Mouse (Mus musculus) neural tube, embryonic 15.5 days (tissue): ENCODE measurements around the gene Zcchc2. TPM values are rescaled to one million over a fixed set of nuclear protein-coding genes. Genes with fewer than 3 reads are reported as not detected.

ENCODE experiments used
- ATAC-seq: fragments of 200-750 bp; cut with Nextera tagmentation; 2 replicates; pipeline ENCODE4 v1.8.0; 2017; ENCODE audit warnings: mild to moderate bottlenecking, moderate TSS enrichment, moderate library complexity; ENCODE audit not compliant: low FRiP score
- H3K27ac ChIP-seq: fragments of 300-500 bp; sonication (generic); replicated peaks from 2 replicates; pipeline ENCODE4 v1.5.1; 2015; ENCODE audit warnings: mild to moderate bottlenecking, inconsistent platforms
- H3K27me3 ChIP-seq: fragments of 300-500 bp; sonication (generic); replicated peaks from 2 replicates; pipeline ENCODE4 v1.6.1; 2015; ENCODE audit warnings: inconsistent platforms
- H3K36me3 ChIP-seq: fragments of 300-500 bp; sonication (generic); 2 replicates; pipeline ENCODE4 v1.6.1; 2015; ENCODE audit warnings: inconsistent platforms
- H3K4me1 ChIP-seq: fragments of 300-500 bp; sonication (generic); 2 replicates; pipeline ENCODE4 v1.6.1; 2015; ENCODE audit warnings: inconsistent platforms
- H3K4me2 ChIP-seq: fragments of 300-500 bp; sonication (generic); 2 replicates; pipeline ENCODE4 v1.6.1; 2015; ENCODE audit warnings: inconsistent platforms, mild to moderate bottlenecking, moderate library complexity
- H3K4me3 ChIP-seq: fragments of 300-500 bp; sonication (generic); replicated peaks from 2 replicates; pipeline ENCODE4 v1.5.1; 2015; ENCODE audit warnings: mild to moderate bottlenecking, inconsistent platforms
- H3K9ac ChIP-seq: fragments of 300-500 bp; sonication (generic); replicated peaks from 2 replicates; pipeline ENCODE4 v1.6.1; 2015; ENCODE audit warnings: mild to moderate bottlenecking, inconsistent platforms
- H3K9me3 ChIP-seq: fragments of 300-500 bp; sonication (generic); replicated peaks from 2 replicates; pipeline ENCODE4 v1.6.1; 2016; ENCODE audit warnings: inconsistent platforms
- WGBS: fragments of 180-500 bp; shearing (Covaris S2); methylation state at CpG from one replicate; pipeline ENCODE4 v1.1.7; 2015; ENCODE audit warnings: mixed read lengths; 5-methylcytosine and 5-hydroxymethylcytosine counted together
- polyA plus RNA-seq: library from polyadenylated mRNA; unstranded; fragments of >200 nt; fragmentation: Nextera tagmentation; extraction: Ambion mirVana; gene quantifications from 2 replicates; pipeline ENCODE4 v1.2.1, GENCODE M21; 2015

The Zcchc2 gene
- polyA plus RNA-seq, 1 experiment from 2014 or later = 2.4 TPM

DNA sequence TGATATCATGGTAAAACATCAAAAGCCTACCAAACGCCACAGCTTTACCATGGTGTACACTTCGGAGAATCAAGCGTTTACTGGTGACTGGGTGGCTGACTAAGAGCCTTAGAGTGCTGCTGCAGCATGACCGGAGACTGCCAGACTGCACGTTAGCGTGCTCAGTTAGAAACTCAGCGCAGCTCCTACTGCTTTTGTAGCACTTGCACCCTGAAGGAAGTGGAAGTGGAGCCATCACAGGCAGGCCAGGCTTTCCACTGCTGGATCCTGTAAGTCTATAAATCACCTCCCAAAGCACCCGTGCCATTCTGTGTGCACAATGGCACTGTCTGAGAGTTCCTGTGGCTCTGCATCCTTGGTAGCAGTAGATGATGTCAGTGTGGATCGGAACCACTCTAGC, 52.0 kb downstream of the Zcchc2 start:
- 83% methylated on average over 9 of the region's 9 CpGs for WGBS
- Histone ChIP-seq H3K4me3 (no peak overlapping the region), H3K4me2 (no peak overlapping the region), H3K9me3 (no peaks in the 10 kb centered on the region), H3K9ac (no peak overlapping the region), H3K27ac (no peak overlapping the region), H3K27me3 (no peaks in the 10 kb centered on the region), H3K36me3 (no peaks in the 10 kb centered on the region), H3K4me1 (0 out of 2 replicates have a peak, but pooled peaks cover 12% of the 10 kb centered on the region)
- ATAC-seq = no peak

DNA sequence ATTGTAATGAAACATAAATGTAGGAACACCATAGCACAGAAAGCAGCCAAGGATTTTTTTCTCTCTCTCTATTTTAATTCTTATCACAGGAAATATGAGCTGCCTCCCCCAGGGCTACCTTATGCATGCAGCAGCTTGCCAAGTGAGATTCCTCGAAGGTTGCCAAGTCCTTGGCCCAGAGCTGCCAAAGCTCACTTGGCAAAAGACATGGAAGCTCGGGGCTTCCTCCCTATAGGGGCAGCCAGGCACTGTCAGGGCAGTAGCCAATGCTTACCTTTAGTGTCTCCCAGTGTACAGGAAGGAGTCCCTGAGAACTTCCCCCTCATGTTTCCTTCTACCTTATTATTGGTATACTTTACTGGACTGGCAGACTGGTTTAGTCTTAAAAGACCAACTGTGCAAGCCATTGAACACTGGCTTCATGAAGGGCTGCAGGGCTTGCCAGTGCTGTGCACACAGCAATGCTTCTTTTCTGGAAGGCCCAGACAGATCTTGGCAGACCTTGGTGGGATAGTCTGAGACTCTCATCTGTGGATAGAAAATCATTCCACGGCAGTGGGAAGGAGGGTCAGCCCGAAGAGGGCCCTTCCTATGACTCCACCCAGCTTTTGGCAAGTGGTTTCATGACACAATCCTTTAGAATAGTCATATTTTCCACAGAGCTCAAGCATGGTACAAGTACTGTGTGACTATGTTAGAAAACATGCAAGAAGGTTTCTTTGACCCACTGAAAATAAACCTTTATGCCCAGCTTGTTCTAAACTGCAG, 53.0 kb downstream of the Zcchc2 start:
- Histone ChIP-seq H3K4me2 (no peak overlapping the region), H3K9ac (no peak overlapping the region), H3K27me3 (no peaks in the 10 kb centered on the region), H3K36me3 (no peaks in the 10 kb centered on the region), H3K27ac (no peak overlapping the region), H3K4me3 (no peak overlapping the region), H3K9me3 (no peaks in the 10 kb centered on the region), H3K4me1 (0 out of 2 replicates have a peak, but pooled peaks cover 12% of the 10 kb centered on the region)
- no peak for ATAC-seq
- WGBS = 75% methylated on average over 4 of the region's 4 CpGs

DNA sequence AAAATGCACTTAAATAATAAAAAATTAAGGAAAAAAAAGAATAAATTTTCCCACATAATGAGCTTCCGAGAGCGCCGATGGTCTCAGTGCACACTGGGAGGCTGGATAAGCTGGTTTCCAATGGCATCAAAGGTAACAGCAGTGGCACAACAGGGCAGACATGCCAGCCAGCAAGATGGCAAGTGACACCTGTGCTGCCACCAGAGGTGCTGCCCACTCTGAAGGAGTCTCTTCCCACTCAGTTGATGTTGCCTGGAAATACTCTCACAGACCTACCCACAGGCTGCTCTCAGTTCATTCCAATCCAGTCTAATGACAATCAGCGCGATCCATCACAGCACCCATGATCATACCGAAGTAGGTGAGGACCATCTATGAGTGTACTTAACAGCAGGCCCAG, 58.8 kb downstream of the Zcchc2 start:
- no peak for ATAC-seq
- H3K9me3 ChIP-seq = no peaks in the 10 kb centered on the region
- WGBS = 96% methylated on average over 6 of the region's 6 CpGs
- H3K9ac ChIP-seq = no peak overlapping the region
- H3K27ac ChIP-seq = no peak overlapping the region
- no peaks in the 10 kb centered on the region for H3K27me3 ChIP-seq
- H3K36me3 ChIP-seq = no peaks in the 10 kb centered on the region
- no peaks in the 10 kb centered on the region for H3K4me1 ChIP-seq
- H3K4me2 ChIP-seq = no peak overlapping the region
- no peak overlapping the region for H3K4me3 ChIP-seq

DNA sequence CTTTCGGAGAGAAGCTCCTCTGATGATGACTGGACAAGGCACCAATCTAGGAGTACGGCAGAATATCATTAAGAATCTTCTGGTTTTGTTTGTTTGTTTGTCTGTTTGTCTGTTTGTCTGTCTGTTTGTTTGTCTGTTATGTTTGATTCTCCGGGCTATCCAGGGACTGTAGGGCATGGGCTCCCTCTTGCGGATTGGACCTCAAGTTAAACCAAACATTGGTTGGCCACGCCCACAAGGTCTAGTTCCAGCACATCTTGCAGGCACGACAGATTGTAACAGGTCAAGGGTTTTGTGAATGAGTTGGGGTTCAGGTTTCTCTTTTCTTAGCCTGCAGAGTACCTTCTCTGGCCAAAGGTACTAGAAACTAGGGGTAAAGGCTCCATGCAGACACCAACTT, 64.8 kb downstream of the Zcchc2 start:
- 80% methylated on average over 6 of the region's 6 CpGs for WGBS
- no peaks in the 10 kb centered on the region for H3K27me3 ChIP-seq
- H3K36me3 ChIP-seq = no peaks in the 10 kb centered on the region

DNA sequence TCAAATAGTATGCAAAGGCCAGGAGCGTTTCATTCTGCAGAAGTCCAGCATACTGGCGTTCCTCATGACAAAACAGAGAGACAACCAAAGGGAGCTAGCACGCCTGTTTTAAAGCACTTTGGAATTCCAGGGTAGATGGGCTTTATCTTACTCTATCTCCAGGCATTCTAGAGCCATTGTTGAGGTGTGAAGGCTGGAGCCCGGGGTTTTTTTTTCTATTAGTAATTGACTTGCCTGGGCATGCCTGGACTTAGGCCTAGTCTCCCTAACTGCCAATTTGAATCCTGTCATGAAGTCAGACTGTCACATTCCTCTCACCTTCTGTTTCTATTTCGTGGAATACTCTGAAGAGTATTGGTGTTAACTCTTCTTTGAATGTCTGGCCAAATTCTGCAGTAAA, 68.1 kb downstream of the Zcchc2 start:
- Histone ChIP-seq H3K4me2 (no peak overlapping the region), H3K4me1 (no peaks in the 10 kb centered on the region), H3K27ac (no peak overlapping the region), H3K27me3 (no peaks in the 10 kb centered on the region), H3K36me3 (no peaks in the 10 kb centered on the region), H3K4me3 (no peak overlapping the region), H3K9ac (no peak overlapping the region), H3K9me3 (no peaks in the 10 kb centered on the region)
- ATAC-seq = no peak
- WGBS = 84% methylated on average over 5 of the region's 5 CpGs

More for the DNA sequence above, 64.8 kb downstream of the Zcchc2 start:
- Histone ChIP-seq H3K4me3 (no peak overlapping the region), H3K4me1 (no peaks in the 10 kb centered on the region), H3K4me2 (no peak overlapping the region), H3K9me3 (no peaks in the 10 kb centered on the region), H3K9ac (no peak overlapping the region), H3K27ac (no peak overlapping the region)
- no peak for ATAC-seq

DNA sequence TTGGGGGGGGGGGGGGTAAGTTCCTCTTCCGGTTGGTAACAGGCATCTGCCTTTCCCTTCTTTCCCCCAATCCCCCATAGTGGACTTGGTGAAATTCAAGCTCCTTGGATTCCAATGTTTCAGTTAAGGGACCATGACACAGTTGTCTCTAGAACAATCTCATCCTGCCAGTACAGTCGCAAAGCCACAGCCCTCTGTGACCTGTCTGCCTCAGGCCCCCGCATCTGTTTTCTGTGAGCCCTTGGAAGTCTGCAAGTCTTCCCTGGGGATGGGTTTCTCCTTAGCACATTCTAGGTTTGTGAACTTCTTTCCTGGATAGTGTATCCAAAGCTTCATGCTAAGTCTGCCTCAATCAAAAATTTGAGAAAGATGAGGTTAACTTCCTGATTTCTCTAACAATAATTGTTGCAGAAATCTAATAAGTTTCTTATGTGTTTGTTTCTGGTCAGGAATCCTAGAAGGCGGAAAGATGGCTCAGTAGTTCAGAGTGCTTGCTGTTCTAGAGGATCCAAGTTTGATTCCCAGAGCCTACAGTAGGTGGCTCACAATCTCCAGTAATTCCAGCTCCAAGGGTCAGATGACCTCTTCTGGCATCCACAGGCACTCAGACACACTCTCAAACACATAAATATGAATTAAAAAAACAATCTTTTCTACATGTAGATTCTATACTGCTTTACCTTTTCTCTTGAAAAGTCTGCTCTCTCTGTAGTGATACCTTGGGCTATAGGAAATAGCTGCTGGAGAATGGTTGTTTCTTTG, 69.5 kb downstream of the Zcchc2 start:
- Histone ChIP-seq H3K36me3 (no peaks in the 10 kb centered on the region), H3K27me3 (no peaks in the 10 kb centered on the region), H3K4me1 (no peaks in the 10 kb centered on the region), H3K4me2 (no peak overlapping the region), H3K9me3 (no peaks in the 10 kb centered on the region), H3K4me3 (no peak overlapping the region), H3K9ac (no peak overlapping the region), H3K27ac (no peak overlapping the region)
- 92% methylated on average over 4 of the region's 4 CpGs for WGBS
- ATAC-seq = no peak

DNA sequence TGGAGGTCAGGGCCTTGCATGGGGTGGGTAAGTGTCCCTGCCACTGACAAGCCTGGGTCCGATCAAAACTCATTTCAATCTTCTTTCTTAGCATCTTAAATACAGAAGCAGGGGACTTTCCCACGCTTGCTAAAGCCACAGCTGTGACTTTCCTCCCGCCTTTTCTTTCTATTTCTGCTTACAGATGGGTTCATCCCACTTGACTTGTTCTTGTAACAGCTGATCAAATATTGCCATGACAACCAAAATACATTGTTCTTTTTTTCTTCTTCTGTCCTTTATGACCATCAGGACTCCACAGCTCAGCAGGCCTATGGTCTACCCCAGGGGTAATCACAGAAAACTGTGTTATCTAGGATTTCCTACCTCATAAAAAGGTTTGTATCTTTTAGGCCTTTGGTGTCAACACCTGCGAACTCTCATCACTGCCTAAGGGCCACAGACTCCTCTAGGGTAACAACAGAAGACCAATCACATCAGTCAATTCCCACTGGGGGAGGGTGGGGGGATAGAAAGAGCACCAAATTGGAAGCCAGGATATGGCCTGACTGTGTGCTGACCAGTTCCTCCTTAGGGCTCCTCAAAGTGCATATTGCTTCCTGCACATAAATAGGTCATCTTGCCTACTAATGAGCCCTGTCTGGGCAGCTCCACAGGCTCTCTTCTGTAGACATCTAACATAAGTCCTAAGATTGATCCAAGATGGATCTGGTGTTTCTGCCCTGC, 71.1 kb downstream of the Zcchc2 start:
- no peaks in the 10 kb centered on the region for H3K4me1 ChIP-seq
- no peaks in the 10 kb centered on the region for H3K9me3 ChIP-seq
- H3K36me3 ChIP-seq = no peaks in the 10 kb centered on the region
- H3K27ac ChIP-seq = no peak overlapping the region
- no peaks in the 10 kb centered on the region for H3K27me3 ChIP-seq
- WGBS = 53% methylated on average over 4 of the region's 4 CpGs
- no peak overlapping the region for H3K4me2 ChIP-seq
- H3K4me3 ChIP-seq = no peak overlapping the region
- no peak for ATAC-seq
- H3K9ac ChIP-seq = no peak overlapping the region

DNA sequence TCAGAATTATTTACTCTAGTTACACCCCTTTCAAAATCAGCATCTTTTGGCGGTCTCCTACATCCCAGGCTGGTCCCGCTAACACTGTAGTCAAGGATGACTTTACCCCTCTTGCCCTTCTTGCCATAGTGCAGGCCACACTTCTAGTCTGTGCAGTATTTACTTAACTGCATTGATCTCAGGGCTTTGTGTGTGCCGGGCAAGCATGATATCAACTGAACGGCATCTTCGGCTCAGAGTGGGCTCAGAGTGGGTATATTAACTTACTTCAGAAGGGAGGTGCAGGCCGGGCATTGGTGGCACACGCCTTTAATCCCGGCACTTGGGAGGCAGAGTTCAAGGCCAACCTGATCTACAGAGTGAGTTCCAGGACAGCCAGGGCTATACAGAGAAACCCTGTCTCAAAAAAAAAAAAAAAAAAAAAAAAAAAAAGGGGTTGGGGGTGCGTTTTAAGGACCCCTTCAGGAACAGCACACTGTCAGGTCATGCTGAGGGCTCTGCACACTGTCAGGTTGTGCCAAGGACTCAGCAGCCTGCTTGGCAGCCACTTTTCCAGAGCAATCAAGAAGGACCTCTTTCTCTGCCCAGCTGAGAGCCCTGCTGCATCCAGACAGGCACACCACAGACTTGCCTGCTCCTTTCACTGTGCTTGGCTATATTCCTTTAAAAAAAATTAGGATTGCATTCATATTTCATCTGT, 72.8 kb downstream of the Zcchc2 start:
- no peaks in the 10 kb centered on the region for H3K36me3 ChIP-seq
- WGBS = 94% methylated on average over 9 of the region's 9 CpGs
- no peak overlapping the region for H3K4me2 ChIP-seq
- no peak overlapping the region for H3K4me3 ChIP-seq
- no peaks in the 10 kb centered on the region for H3K27me3 ChIP-seq
- ATAC-seq = no peak
- H3K9me3 ChIP-seq = no peaks in the 10 kb centered on the region
- H3K27ac ChIP-seq = no peak overlapping the region
- H3K4me1 ChIP-seq = no peaks in the 10 kb centered on the region
- no peak overlapping the region for H3K9ac ChIP-seq

DNA sequence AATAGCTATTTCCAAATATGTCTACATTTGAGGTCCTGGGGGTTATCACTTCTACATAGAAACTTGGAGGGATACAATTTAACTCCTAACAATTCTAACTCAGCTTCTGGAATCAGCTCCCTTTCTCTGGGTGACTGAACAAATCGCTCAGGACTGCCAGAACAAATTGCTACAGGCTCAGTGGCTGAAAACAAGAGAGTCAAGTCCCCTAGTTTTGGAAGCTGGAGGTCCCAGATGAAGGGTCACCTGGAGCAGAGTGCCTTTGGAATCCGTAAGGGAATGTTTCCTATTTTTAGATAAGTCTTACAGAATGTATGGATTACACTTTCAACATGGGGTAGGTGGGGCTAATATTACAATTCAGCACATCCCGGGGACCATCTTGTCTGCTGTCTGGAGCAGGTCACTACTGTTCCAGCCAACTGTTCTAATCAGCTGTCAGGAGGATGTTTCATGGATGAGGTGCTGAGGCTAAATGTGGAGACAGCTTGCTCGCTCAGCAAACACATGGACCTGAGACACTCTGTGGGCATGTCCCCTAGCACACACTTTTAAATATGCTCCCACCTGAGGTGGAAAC, 73.5 kb downstream of the Zcchc2 start:
- H3K36me3 ChIP-seq = no peaks in the 10 kb centered on the region
- H3K9me3 ChIP-seq = no peaks in the 10 kb centered on the region
- no peaks in the 10 kb centered on the region for H3K4me1 ChIP-seq
- no peak overlapping the region for H3K4me3 ChIP-seq
- no peak overlapping the region for H3K4me2 ChIP-seq
- no peaks in the 10 kb centered on the region for H3K27me3 ChIP-seq
- WGBS = 84% methylated on average over 4 of the region's 4 CpGs
- no peak overlapping the region for H3K9ac ChIP-seq
- H3K27ac ChIP-seq = no peak overlapping the region
- no peak for ATAC-seq

DNA sequence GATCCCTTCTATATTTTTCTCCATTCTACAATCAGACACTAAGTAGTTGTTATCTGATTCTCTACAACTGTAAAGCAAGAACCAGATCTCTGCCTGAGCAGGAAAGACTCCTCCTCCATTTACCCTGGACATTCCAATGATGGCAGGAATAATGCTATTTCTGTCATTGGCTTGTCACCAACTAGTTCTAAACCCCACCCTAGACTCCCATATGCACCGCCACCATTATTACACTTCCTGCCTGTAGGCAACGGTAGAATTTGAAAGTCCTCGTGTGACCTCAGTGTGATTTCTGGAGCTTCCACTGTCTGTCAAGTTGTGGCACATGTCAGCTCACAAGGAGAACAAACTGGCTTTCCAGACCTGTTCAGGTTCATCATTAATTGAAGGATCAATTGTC, 74.1 kb downstream of the Zcchc2 start:
- H3K4me2 ChIP-seq = no peak overlapping the region
- H3K36me3 ChIP-seq = no peaks in the 10 kb centered on the region
- H3K4me1 ChIP-seq = no peaks in the 10 kb centered on the region
- H3K9me3 ChIP-seq = no peaks in the 10 kb centered on the region
- H3K4me3 ChIP-seq = no peak overlapping the region
- ATAC-seq = no peak
- WGBS = 75% methylated on average over 3 of the region's 3 CpGs
- no peak overlapping the region for H3K27ac ChIP-seq
- no peaks in the 10 kb centered on the region for H3K27me3 ChIP-seq
- H3K9ac ChIP-seq = no peak overlapping the region

DNA sequence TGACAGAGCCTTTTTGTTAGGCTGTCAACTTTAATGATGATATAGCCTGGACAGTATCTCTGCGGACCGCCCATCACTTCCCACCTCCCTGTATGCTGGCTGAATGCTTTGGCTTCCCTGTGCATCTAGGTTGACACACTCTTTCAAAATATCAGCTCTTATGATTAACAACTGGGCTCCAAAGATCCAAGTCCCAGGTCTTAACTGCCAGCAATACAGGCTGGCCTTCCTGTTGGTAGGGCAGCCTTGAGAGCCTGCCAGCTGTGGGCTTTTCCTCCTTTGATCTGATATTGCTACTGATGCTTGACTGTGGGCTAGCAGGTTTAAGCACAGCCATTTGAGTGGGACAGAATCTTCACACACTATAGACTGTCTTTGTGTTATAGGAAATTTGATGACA, 74.5 kb downstream of the Zcchc2 start:
- no peak for ATAC-seq
- Histone ChIP-seq H3K9ac (no peak overlapping the region), H3K9me3 (no peaks in the 10 kb centered on the region), H3K4me2 (no peak overlapping the region), H3K27me3 (no peaks in the 10 kb centered on the region), H3K4me3 (no peak overlapping the region), H3K27ac (no peak overlapping the region), H3K36me3 (no peaks in the 10 kb centered on the region), H3K4me1 (no peaks in the 10 kb centered on the region)
- whole genome bisulfite sequencing = 86% methylated on average over 2 of the region's 2 CpGs
